Mouse (Mus musculus): ENCODE data around the gene Sirt3. TPM values are rescaled to one million over a fixed set of nuclear protein-coding genes. Genes with fewer than 3 reads are reported as not detected.

Gene Sirt3
- polyA plus RNA-seq, 1 experiment from 2014 or later = 47.2 TPM

GRCm38 (mm10) chr7:140908181-140908580 is 26.1 kb upstream of the Sirt3 start:
- ATAC-seq (replicated peaks; ENCODE audit: low FRiP score, low read depth) (no peak), DNase-seq (ENCODE audit: low spot score) (no peak)
- Histone ChIP-seq H3K4me1 (replicated peaks; ENCODE audit: insufficient read depth, low read length) (no peaks in the 10 kb centered on the region), H3K36me3 (ENCODE audit: insufficient read depth, low read length) (no peaks in the 10 kb centered on the region), H3K4me3 (replicated peaks; ENCODE audit: low read depth, low read length) (no peak overlapping the region), H3K27ac (no peak overlapping the region), H3K4me2 (ENCODE audit: low read length) (peak overlapping the region; percentile 67; the same call in 1 of the 2 replicates), H3K9me3 (replicated peaks; ENCODE audit: low read length) (no peaks in the 10 kb centered on the region), H3K9ac (ENCODE audit: low read depth, low read length) (no peak overlapping the region), H3K27me3 (ENCODE audit: insufficient read depth, low read length) (no peaks in the 10 kb centered on the region)
- TF ChIP-seq CTCF (IDR thresholded peaks at IDR 0.05; ENCODE audit: low read depth) = no peak
- 45% methylated on average over 7 of the region's 7 CpGs for WGBS

DNA sequence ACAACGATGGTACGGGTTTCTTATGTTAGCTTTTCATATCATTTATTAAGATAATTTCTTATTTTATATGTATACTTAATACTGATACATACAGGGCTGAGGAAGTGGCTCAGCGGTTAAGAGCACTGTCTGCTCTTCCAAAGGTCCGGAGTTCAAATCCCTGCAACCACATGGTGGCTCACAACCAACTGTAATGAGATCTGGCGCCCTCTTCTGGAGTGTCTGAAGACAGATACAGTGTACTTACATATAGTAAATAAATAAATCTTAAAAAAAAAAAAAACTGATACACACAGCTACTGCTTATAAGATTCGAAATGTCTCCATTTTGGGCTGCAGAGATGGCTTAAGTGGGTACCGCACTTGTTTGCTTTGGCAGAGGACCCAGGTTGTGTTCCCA is 25.6 kb upstream of the Sirt3 start:
- WGBS = 91% methylated on average over 7 of the region's 7 CpGs

DNA sequence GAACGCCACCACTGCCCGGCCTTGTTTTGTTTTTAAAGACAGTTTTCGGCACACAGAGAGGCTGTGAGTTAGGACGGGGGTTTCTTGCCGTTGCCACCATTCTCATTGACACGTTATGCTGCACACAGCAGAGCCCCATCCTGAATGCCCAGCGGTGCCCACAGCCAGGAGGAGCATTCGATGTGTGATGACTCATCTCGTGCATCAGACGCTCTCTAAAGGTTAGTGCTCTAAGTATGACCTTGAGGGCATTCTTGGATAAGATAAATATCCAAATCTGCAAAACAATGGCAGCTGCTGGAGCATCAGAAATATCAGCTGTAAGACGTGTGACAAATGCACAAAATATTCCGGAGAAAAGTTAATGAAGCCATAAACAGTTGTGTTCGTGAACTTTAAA is 25.0 kb upstream of the Sirt3 start:
- H3K36me3 ChIP-seq (ENCODE audit: insufficient read depth, low read length) = no peaks in the 10 kb centered on the region
- ATAC-seq (replicated peaks; ENCODE audit: low FRiP score, low read depth) (no peak), DNase-seq (ENCODE audit: low spot score) (no peak)
- H3K4me1 ChIP-seq (replicated peaks; ENCODE audit: insufficient read depth, low read length) = no peaks in the 10 kb centered on the region
- H3K4me3 ChIP-seq (replicated peaks; ENCODE audit: low read depth, low read length) = no peak overlapping the region
- WGBS = 80% methylated on average over 13 of the region's 13 CpGs
- H3K27ac ChIP-seq = no peak overlapping the region
- no peak for TF ChIP-seq CTCF (IDR thresholded peaks at IDR 0.05; ENCODE audit: low read depth)
- no peaks in the 10 kb centered on the region for H3K27me3 ChIP-seq (ENCODE audit: insufficient read depth, low read length)
- no peak overlapping the region for H3K4me2 ChIP-seq (ENCODE audit: low read length)
- no peaks in the 10 kb centered on the region for H3K9me3 ChIP-seq (replicated peaks; ENCODE audit: low read length)
- H3K9ac ChIP-seq (ENCODE audit: low read depth, low read length) = no peak overlapping the region

More for the DNA sequence above, 25.6 kb upstream of the Sirt3 start:
- Histone ChIP-seq H3K27me3 (ENCODE audit: insufficient read depth, low read length) (no peaks in the 10 kb centered on the region), H3K9ac (ENCODE audit: low read depth, low read length) (no peak overlapping the region), H3K4me3 (replicated peaks; ENCODE audit: low read depth, low read length) (no peak overlapping the region), H3K27ac (no peak overlapping the region), H3K9me3 (replicated peaks; ENCODE audit: low read length) (no peaks in the 10 kb centered on the region), H3K36me3 (ENCODE audit: insufficient read depth, low read length) (no peaks in the 10 kb centered on the region), H3K4me1 (replicated peaks; ENCODE audit: insufficient read depth, low read length) (no peaks in the 10 kb centered on the region), H3K4me2 (ENCODE audit: low read length) (no peak overlapping the region)
- ATAC-seq (replicated peaks; ENCODE audit: low FRiP score, low read depth) (no peak), DNase-seq (ENCODE audit: low spot score) (no peak)
- TF ChIP-seq CTCF (IDR thresholded peaks at IDR 0.05; ENCODE audit: low read depth) = peak; percentile 52

- H3K4me1 ChIP-seq (replicated peaks; ENCODE audit: insufficient read depth, low read length) = no peaks in the 10 kb centered on the region; the same call in 1 of the 2 replicates
- H3K9ac ChIP-seq (ENCODE audit: low read depth, low read length) = no peak overlapping the region
- no peaks in the 10 kb centered on the region for H3K36me3 ChIP-seq (ENCODE audit: insufficient read depth, low read length)
- DNase-seq (ENCODE audit: low spot score) (no peak), ATAC-seq (replicated peaks; ENCODE audit: low FRiP score, low read depth) (no peak)
- no peaks in the 10 kb centered on the region for H3K9me3 ChIP-seq (replicated peaks; ENCODE audit: low read length)
- H3K4me2 ChIP-seq (ENCODE audit: low read length) = no peak overlapping the region
- TF ChIP-seq CTCF (IDR thresholded peaks at IDR 0.05; ENCODE audit: low read depth) = no peak
- no peak overlapping the region for H3K4me3 ChIP-seq (replicated peaks; ENCODE audit: low read depth, low read length)
- WGBS = 77% methylated on average over 2 of the region's 2 CpGs
- no peaks in the 10 kb centered on the region for H3K27me3 ChIP-seq (ENCODE audit: insufficient read depth, low read length)
- H3K27ac ChIP-seq = peak overlapping the region; percentile 50; the same call in 1 of the 2 replicates
Measured at GRCm38 (mm10) chr7:140905642-140906081, 23.6 kb upstream of the Sirt3 start.

GRCm38 (mm10) chr7:140903212-140903611 is 21.1 kb upstream of the Sirt3 start:
- no peak overlapping the region for H3K27ac ChIP-seq
- no peak overlapping the region for H3K4me2 ChIP-seq (ENCODE audit: low read length)
- H3K36me3 ChIP-seq (ENCODE audit: insufficient read depth, low read length) = 0 out of 2 replicates have a peak, but pooled peaks cover 7% of the 10 kb centered on the region
- peak; percentile 60 for ATAC-seq (replicated peaks; ENCODE audit: low FRiP score, low read depth)
- no peak overlapping the region for H3K9ac ChIP-seq (ENCODE audit: low read depth, low read length)
- peak; percentile 82 for DNase-seq (ENCODE audit: low spot score)
- 22% methylated on average over 13 of the region's 13 CpGs for WGBS
- H3K4me3 ChIP-seq (replicated peaks; ENCODE audit: low read depth, low read length) = no peak overlapping the region
- H3K4me1 ChIP-seq (replicated peaks; ENCODE audit: insufficient read depth, low read length) = no peaks in the 10 kb centered on the region; the same call in 1 of the 2 replicates
- H3K27me3 ChIP-seq (ENCODE audit: insufficient read depth, low read length) = no peaks in the 10 kb centered on the region
- peak; percentile 94 for TF ChIP-seq CTCF (IDR thresholded peaks at IDR 0.05; ENCODE audit: low read depth)
- no peaks in the 10 kb centered on the region for H3K9me3 ChIP-seq (replicated peaks; ENCODE audit: low read length)

GRCm38 (mm10) chr7:140902036-140902875 is 20.1 kb upstream of the Sirt3 start:
- Histone ChIP-seq H3K9me3 (replicated peaks; ENCODE audit: low read length) (no peaks in the 10 kb centered on the region), H3K27ac (peak overlapping the region; percentile 37; the same call in 1 of the 2 replicates), H3K9ac (ENCODE audit: low read depth, low read length) (no peak overlapping the region), H3K36me3 (ENCODE audit: insufficient read depth, low read length) (peaks cover 15% of the 10 kb centered on the region), H3K4me3 (replicated peaks; ENCODE audit: low read depth, low read length) (no peak overlapping the region), H3K4me1 (replicated peaks; ENCODE audit: insufficient read depth, low read length) (no peaks in the 10 kb centered on the region; the same call in 1 of the 2 replicates), H3K27me3 (ENCODE audit: insufficient read depth, low read length) (no peaks in the 10 kb centered on the region), H3K4me2 (ENCODE audit: low read length) (no peak overlapping the region)
- DNase-seq (ENCODE audit: low spot score) (no peak), ATAC-seq (replicated peaks; ENCODE audit: low FRiP score, low read depth) (no peak)
- no peak for TF ChIP-seq CTCF (IDR thresholded peaks at IDR 0.05; ENCODE audit: low read depth)
- WGBS = 55% methylated on average over 15 of the region's 15 CpGs

All from kidney, postnatal 0 days (tissue).